Mouse (Mus musculus) E14TG2a.4 (cell line): ENCODE results near the gene Dtd2.

Experiments used
- H3K27me3 ChIP-seq: 2 replicates; pipeline ENCODE4 v1.6.1; 2014; ENCODE audit warnings: low read length, control low read depth; ENCODE audit not compliant: insufficient read depth
- H3K36me3 ChIP-seq: 2 replicates; pipeline ENCODE4 v1.6.1; 2014; ENCODE audit warnings: low read length, control low read depth; ENCODE audit not compliant: insufficient read depth
- H3K4me1 ChIP-seq: replicated peaks from 2 replicates; pipeline ENCODE4 v1.6.1; 2014; ENCODE audit warnings: low read depth, low read length, control low read depth
- H3K4me3 ChIP-seq: replicated peaks from 2 replicates; pipeline ENCODE4 v1.5.1; 2014; ENCODE audit warnings: mild to moderate bottlenecking, low read length
- H3K9me3 ChIP-seq: 2 replicates; pipeline ENCODE4 v1.6.1; 2014; ENCODE audit warnings: low read length, control low read depth
- CTCF ChIP-seq: conservative IDR thresholded peaks from 2 replicates; pipeline ENCODE4 v1.5.1; 2014; ENCODE audit warnings: low read length
- NANOG ChIP-seq: IDR thresholded peaks from 2 replicates; pipeline ENCODE4 v1.6.1; 2014; ENCODE audit warnings: borderline replicate concordance, low read length, mixed read lengths
- POU5F1 ChIP-seq: IDR thresholded peaks from 2 replicates; pipeline ENCODE4 v1.6.1; 2014; ENCODE audit warnings: low read length, borderline replicate concordance

Gene Dtd2

DNA sequence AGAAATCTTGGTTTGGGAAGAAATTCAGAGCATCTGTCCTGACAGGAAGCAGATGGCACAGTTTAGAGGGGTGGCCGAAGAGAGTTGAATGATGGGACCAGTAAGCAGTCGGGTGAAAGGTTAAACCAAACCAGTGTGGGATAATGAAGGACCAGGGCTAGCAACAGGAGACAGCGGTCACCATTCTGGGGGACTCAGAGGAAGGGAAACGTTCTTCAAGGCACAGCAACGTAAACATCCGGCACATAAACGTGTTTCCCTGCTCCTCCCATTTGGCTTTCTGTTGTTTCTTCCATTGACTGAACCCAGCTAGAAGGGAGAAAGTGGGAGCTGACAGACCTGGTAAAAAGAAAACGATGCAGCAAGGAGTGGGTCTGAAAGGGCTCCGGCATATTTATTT, 7.0 kb upstream of the Dtd2 start:
- Histone ChIP-seq H3K4me1 (no peaks in the 10 kb centered on the region), H3K9me3 (no peaks in the 10 kb centered on the region), H3K4me3 (no peak overlapping the region), H3K27me3 (no peaks in the 10 kb centered on the region), H3K36me3 (no peaks in the 10 kb centered on the region)
- TF ChIP-seq NANOG (no peak), POU5F1 (no peak), CTCF (no peak)

DNA sequence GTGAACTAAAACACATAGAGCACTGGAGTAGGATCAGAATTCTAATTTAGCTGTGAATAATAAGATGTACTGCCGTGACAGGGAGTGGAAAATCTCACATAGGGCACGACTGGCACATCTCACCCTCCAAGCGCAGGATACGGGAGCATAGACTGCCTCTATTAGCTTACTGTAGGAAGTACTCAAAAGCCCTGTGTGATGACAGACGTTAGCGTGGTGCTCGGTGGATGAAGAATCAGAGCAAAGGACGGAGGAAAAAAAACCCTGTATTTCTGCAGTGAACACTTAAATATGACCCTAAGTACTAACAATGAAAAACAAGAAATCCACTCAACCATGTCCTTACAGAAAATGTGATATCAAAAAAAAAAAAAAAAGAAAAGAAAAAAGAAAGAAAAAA, 5.9 kb upstream of the Dtd2 start:
- Histone ChIP-seq H3K4me1 (no peaks in the 10 kb centered on the region), H3K27me3 (no peaks in the 10 kb centered on the region), H3K9me3 (peaks cover 11% of the 10 kb centered on the region), H3K4me3 (no peak overlapping the region), H3K36me3 (no peaks in the 10 kb centered on the region)
- no peak for TF ChIP-seq CTCF

DNA sequence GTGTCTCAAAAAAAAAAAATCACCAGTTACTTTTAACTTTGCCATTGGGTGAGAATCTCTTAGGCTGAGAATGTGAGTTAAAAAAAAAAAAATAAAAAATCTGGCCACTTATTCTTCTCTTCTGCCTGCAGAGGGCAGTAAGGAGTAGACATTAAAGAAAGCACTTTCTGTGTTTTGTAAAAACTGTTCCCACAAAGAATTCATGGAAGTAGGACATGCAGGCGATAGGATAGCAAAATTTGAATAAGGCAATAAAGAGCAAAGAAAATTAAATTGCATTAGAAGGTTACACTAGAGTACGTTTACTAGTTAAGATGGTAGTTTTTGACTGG, 4.3 kb upstream of the Dtd2 start:
- peaks cover 11% of the 10 kb centered on the region for H3K9me3 ChIP-seq
- no peaks in the 10 kb centered on the region for H3K27me3 ChIP-seq
- TF ChIP-seq CTCF: peak; percentile 58
- no peak for TF ChIP-seq NANOG
- H3K4me1 ChIP-seq: no peaks in the 10 kb centered on the region
- H3K4me3 ChIP-seq: no peak overlapping the region
- no peaks in the 10 kb centered on the region for H3K36me3 ChIP-seq

DNA sequence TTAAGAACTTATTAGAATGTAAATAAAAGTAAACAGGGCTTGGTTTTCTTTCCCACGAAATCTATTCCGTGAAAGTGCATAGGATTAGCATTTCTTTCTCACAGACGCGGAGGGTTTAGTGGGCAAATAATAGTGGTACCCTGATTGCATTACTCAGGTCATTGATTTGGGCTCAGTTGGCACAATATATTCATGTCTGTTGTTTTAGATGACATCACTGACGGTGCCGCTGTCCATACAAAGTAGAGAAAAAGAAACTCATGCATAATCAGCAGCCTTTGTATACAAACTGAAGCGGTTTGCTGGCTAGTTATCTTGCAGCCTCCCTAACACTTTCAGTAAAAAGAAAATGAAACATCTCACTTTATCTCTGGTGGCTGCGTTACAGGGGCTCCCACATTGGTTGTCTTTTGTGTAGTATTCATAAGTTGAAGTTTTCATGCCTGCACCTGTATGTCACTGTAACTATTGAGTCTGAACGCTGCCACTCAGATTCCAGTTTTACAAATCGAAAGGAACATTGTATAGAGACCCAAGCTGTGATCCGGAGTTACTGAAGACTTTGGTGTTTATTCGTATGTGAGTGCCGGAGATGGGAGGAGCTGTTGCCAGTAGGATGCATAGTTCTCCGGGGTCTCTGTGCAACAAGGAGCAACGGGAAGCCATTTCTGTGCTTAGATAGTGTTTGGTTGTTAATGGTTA, 3.8 kb upstream of the Dtd2 start:
- no peaks in the 10 kb centered on the region for H3K36me3 ChIP-seq
- H3K27me3 ChIP-seq: no peaks in the 10 kb centered on the region
- no peak overlapping the region for H3K4me3 ChIP-seq
- H3K4me1 ChIP-seq: 0 out of 2 replicates have a peak, but pooled peaks cover 2% of the 10 kb centered on the region
- peaks cover 11% of the 10 kb centered on the region for H3K9me3 ChIP-seq
- TF ChIP-seq POU5F1: no peak
- no peak for TF ChIP-seq NANOG
- no peak for TF ChIP-seq CTCF

DNA sequence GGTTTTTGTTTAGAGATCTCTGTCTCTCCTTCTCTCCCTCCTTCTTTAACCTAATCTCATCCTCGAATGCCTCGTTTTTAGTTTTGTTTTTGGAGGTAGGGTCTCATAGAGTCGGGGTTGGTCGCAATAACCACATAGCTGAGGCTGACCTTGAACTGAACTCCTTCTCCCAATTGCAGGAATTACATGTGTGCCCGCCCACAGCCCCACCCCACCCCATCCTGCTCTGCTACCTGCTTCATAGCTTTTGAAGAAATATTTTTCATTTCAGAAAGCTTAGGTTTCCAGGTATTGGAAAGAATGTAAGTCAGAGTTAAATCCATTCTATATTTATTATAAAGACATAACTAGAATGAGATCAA, 313 bp upstream of the Dtd2 start:
- peaks cover 11% of the 10 kb centered on the region for H3K9me3 ChIP-seq
- H3K27me3 ChIP-seq: no peaks in the 10 kb centered on the region
- H3K36me3 ChIP-seq: peaks cover 16% of the 10 kb centered on the region
- H3K4me1 ChIP-seq: 0 out of 2 replicates have a peak, but pooled peaks cover 9% of the 10 kb centered on the region
- no peak for TF ChIP-seq CTCF
- TF ChIP-seq NANOG: no peak
- TF ChIP-seq POU5F1: no peak
- peak overlapping the region; percentile 85; the same call in 1 of the 2 replicates for H3K4me3 ChIP-seq

DNA sequence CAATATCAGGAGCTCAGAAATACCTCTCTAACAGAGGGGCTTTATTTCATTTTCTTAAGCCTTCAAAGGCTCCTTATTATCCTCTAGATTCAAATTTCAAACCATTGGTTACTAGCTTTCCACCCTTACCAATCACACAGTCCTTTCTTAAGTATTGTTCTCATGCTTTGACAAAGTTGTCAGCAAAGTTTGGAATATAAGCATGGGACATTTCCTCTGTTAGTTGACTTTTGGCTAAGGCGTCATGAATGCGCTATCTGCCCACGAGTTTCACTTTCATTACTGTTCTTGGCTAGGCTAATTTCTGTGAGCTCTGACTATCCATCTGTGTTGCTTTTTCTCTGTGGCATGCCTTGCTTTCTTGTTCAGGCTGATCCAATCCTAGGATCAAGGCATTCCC, 3.6 kb downstream of the Dtd2 start:
- Histone ChIP-seq H3K9me3 (peaks cover 6% of the 10 kb centered on the region), H3K4me3 (no peak overlapping the region), H3K27me3 (no peaks in the 10 kb centered on the region), H3K4me1 (peaks cover 16% of the 10 kb centered on the region), H3K36me3 (peaks cover 37% of the 10 kb centered on the region)
- no peak for TF ChIP-seq CTCF
- no peak for TF ChIP-seq POU5F1
- TF ChIP-seq NANOG: no peak

DNA sequence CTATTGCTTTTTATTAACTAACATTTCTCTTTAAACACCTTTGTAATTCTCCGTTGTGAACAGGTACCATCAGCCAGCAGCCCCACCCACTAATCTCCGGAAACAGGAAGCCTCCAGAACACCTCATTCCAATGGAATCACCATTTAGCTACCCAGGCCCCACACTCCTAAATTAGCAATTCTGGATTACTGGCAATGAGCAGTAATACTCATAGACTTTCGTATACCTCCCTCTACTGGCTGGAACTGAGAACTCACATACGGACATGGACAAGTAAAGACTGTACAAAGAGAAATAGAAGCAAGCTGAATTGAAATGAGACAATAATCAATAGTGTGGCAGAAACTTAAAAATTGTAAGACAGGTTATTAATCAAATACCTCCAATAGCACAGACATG, 4.8 kb downstream of the Dtd2 start:
- no peak overlapping the region for H3K4me3 ChIP-seq
- no peaks in the 10 kb centered on the region for H3K9me3 ChIP-seq
- H3K4me1 ChIP-seq: peaks cover 16% of the 10 kb centered on the region
- H3K27me3 ChIP-seq: no peaks in the 10 kb centered on the region
- peaks cover 49% of the 10 kb centered on the region for H3K36me3 ChIP-seq
- TF ChIP-seq CTCF (peak; percentile 26; the same call in 1 of the 2 replicates), POU5F1 (no peak)

DNA sequence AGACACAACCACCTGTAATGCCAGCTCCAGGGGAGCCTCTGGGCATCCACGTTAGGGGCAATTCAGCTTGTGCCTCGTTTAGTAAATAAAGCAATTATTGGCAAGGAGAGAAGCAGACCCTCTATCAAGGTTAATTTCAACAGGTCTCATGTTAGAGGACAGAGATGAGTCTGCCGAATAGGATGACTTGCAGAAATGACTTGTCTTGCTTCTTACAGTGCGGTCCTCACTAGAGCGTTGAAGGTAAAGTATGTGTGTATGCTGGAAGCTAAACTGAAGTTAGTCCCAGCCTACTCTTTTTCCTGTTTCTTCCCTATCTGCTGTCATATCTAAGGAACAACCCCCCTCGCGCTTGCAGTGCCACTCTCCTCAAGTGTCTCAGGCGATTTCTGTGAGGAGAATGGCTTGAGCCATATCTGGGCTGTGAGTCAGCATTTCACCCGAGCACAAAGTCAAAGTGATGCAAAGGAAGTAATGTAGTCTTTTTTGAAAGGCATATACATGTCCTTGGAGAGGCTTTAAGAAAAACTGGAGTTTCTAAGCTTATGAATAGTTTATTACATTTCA, 7.9 kb downstream of the Dtd2 start:
- TF ChIP-seq NANOG: no peak
- no peak for TF ChIP-seq POU5F1
- no peak for TF ChIP-seq CTCF
- Histone ChIP-seq H3K27me3 (no peaks in the 10 kb centered on the region), H3K4me3 (no peak overlapping the region), H3K9me3 (no peaks in the 10 kb centered on the region), H3K36me3 (peaks cover 64% of the 10 kb centered on the region), H3K4me1 (peaks cover 7% of the 10 kb centered on the region)
